Comparison of ENCODE assay signal across 8 mouse cellular contexts in the genomic region with DNA sequence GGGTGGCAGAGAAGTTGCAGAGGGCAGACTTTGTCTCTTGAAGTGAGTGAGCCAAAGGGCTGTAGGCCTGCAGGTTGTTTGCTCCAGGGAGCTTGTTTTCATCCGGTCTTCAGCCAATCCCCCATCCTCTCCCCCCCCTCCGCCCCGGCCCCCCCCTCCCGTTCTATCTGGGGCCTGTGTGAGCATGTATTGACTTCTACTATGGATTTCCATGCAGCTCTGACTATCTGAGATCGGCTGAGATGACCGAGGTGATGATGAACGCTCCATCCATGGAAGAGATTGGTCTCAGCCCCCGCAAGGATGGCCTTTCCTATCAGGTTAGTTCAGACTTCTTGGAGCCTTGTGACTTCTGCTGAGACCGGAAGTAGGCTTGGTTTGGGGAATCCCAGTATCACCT. TPM values are rescaled to one million over a fixed set of nuclear protein-coding genes. Genes with fewer than 3 reads are reported as not detected.
DNase-seq lines count a peak whose midpoint lies in the region; ATAC-seq lines count a peak whose summit lies in the region.

No protein-coding gene starts in this region.

- peak overlapping the region; percentile 3; the same call in 1 of the 2 replicates for H3K27ac ChIP-seq in kidney, embryonic 16.5 days (ENCODE audit: low read length)
- no peak overlapping the region for H3K27ac ChIP-seq in forebrain, embryonic 10.5 days
- no peak overlapping the region for H3K27ac ChIP-seq in hindbrain, embryonic 14.5 days
- no peak overlapping the region for H3K27ac ChIP-seq in midbrain, embryonic 15.5 days

- H3K4me3 ChIP-seq in kidney, embryonic 16.5 days (ENCODE audit: low read length), result peak overlapping the region; percentile 82
- H3K4me3 ChIP-seq in forebrain, embryonic 10.5 days, result peak overlapping the region; percentile 32; the same call in 1 of the 2 replicates
- H3K4me3 ChIP-seq in hindbrain, embryonic 14.5 days (replicated peaks; ENCODE audit: low read length), result peak overlapping the region; percentile 20
- H3K4me3 ChIP-seq in midbrain, embryonic 15.5 days, result peak overlapping the region; percentile 25

- peaks cover 5% of the 10 kb centered on the region; the same call in 1 of the 2 replicates for H3K36me3 ChIP-seq in kidney, embryonic 16.5 days (ENCODE audit: insufficient read depth, low read length)
- H3K36me3 ChIP-seq in forebrain, embryonic 10.5 days (replicated peaks), result peaks cover 43% of the 10 kb centered on the region
- peaks cover 26% of the 10 kb centered on the region for H3K36me3 ChIP-seq in hindbrain, embryonic 14.5 days (replicated peaks; ENCODE audit: control insufficient read depth, insufficient read depth)
- no peaks in the 10 kb centered on the region; the same call in 1 of the 2 replicates for H3K36me3 ChIP-seq in midbrain, embryonic 15.5 days (replicated peaks)

- peak overlapping the region; percentile 77 for H3K4me2 ChIP-seq in kidney, embryonic 16.5 days (replicated peaks; ENCODE audit: low read depth, low read length)
- peak overlapping the region; percentile 77 for H3K4me2 ChIP-seq in hindbrain, embryonic 14.5 days (replicated peaks)
- H3K4me2 ChIP-seq in midbrain, embryonic 15.5 days, result peak overlapping the region; percentile 79

- no peaks in the 10 kb centered on the region for H3K27me3 ChIP-seq in kidney, embryonic 16.5 days (ENCODE audit: insufficient read depth, low read length)
- H3K27me3 ChIP-seq in forebrain, embryonic 10.5 days (ENCODE audit: poor library complexity, severe bottlenecking), result peaks cover 24% of the 10 kb centered on the region
- H3K27me3 ChIP-seq in hindbrain, embryonic 14.5 days (ENCODE audit: control insufficient read depth, insufficient read depth, low read length), result no peaks in the 10 kb centered on the region
- no peaks in the 10 kb centered on the region for H3K27me3 ChIP-seq in midbrain, embryonic 15.5 days (replicated peaks)

- H3K9ac ChIP-seq in kidney, embryonic 16.5 days (replicated peaks; ENCODE audit: low read length), result peak overlapping the region; percentile 58
- H3K9ac ChIP-seq in hindbrain, embryonic 14.5 days, result 0 out of 2 replicates have a peak overlapping the region, but pooled peaks have one; percentile 29
- H3K9ac ChIP-seq in midbrain, embryonic 15.5 days, result no peak overlapping the region

- no peak for DNase-seq in kidney, adult 8-10 months
- no peak for DNase-seq in forebrain, embryonic 10.5 days (ENCODE audit: extremely low spot score, low spot score)
- no peak for DNase-seq in hindbrain, embryonic 14.5 days (ENCODE audit: low spot score)
- no peak for DNase-seq in left cerebral cortex, postnatal 14 days (ENCODE audit: low spot score in 2 of 2)
- DNase-seq in embryo, embryonic 9.5 days (ENCODE audit: extremely low spot score), result no peak
- no peak for DNase-seq in right cerebral cortex, postnatal 36 days (ENCODE audit: low spot score in 2 of 2)

- peaks cover 40% of the 10 kb centered on the region for H3K4me1 ChIP-seq in kidney, embryonic 16.5 days (ENCODE audit: insufficient read depth, low read length)
- H3K4me1 ChIP-seq in forebrain, embryonic 10.5 days, result peaks cover 66% of the 10 kb centered on the region
- peaks cover 65% of the 10 kb centered on the region for H3K4me1 ChIP-seq in hindbrain, embryonic 14.5 days (replicated peaks; ENCODE audit: control insufficient read depth, insufficient read depth, low read length)
- H3K4me1 ChIP-seq in midbrain, embryonic 15.5 days, result peaks cover 68% of the 10 kb centered on the region

- WGBS in kidney, embryonic 16.5 days, result 48% methylated on average over 9 of the region's 9 CpGs
- 65% methylated on average over 7 of the region's 9 CpGs for WGBS in forebrain, embryonic 10.5 days
- WGBS in hindbrain, embryonic 14.5 days, result 56% methylated on average over 9 of the region's 9 CpGs
- 52% methylated on average over 9 of the region's 9 CpGs for WGBS in midbrain, embryonic 15.5 days

- no peaks in the 10 kb centered on the region for H3K9me3 ChIP-seq in kidney, embryonic 16.5 days (ENCODE audit: low read length)
- no peaks in the 10 kb centered on the region for H3K9me3 ChIP-seq in forebrain, embryonic 10.5 days
- H3K9me3 ChIP-seq in hindbrain, embryonic 14.5 days (ENCODE audit: control insufficient read depth, low read length), result no peaks in the 10 kb centered on the region
- H3K9me3 ChIP-seq in midbrain, embryonic 15.5 days, result no peaks in the 10 kb centered on the region

- no peak for ATAC-seq in kidney, embryonic 16.5 days (ENCODE audit: low FRiP score, low TSS enrichment)
- no peak for ATAC-seq in hindbrain, embryonic 14.5 days (ENCODE audit: low FRiP score)
- ATAC-seq in midbrain, embryonic 15.5 days (replicated peaks), result no peak

- intact Hi-C loops in left cerebral cortex, postnatal 14 days (cut with DNase I), result loop anchor here (5.0 kb wide), 1 partner anchor 151 kb away; no protein-coding TSS in a partner anchor

RNA-seq across cellular contexts. Expression of a gene that starts 2.9 kb away (rescaled TPM):
- polyA plus RNA-seq in kidney, embryonic 16.5 days (2015; fragmentation: Nextera tagmentation; extraction: Ambion mirVana), result 8.4 and 8.8 TPM in 2 replicates
- polyA plus RNA-seq in forebrain, embryonic 10.5 days (2016; fragmentation: Nextera tagmentation; extraction: Ambion mirVana), result 1.3 and 1.8 TPM in 2 replicates
- polyA plus RNA-seq in hindbrain, embryonic 14.5 days (2014; fragmentation: Nextera tagmentation; extraction: Ambion mirVana), result 6.4 and 8.1 TPM in 2 replicates
- 5.7 and 5.9 TPM in 2 replicates for polyA plus RNA-seq in midbrain, embryonic 15.5 days (2015; fragmentation: Nextera tagmentation; extraction: Ambion mirVana)
- 10 to 100 TPM; 44.4 to 45.5 TPM for total RNA-seq in left cerebral cortex, postnatal 14 days (2021)

Comparison
In these comparisons a context has a peak if more than half of its experiments do, and no peak if none do; other contexts are left out.
1. H3K4me3 ChIP-seq: peak in every context shown above with its lines; median percentile 82 in kidney, embryonic 16.5 days; 32 in forebrain, embryonic 10.5 days; 25 in midbrain, embryonic 15.5 days; 20 in hindbrain, embryonic 14.5 days.